Mouse (Mus musculus): ENCODE measurements around the gene Decr2. TPM values are rescaled to one million over a fixed set of nuclear protein-coding genes. Genes with fewer than 3 reads are reported as not detected.
"Not testable (repeated sequence)": the region's sequence is repeated elsewhere in the genome, so short reads cannot be mapped to it uniquely, and the experiment has no call there.

Gene Decr2
- 10 to 100 TPM; 23.8 to 25.0 TPM for total RNA-seq (2021)
- long read RNA-seq, experiment 1, transcript Decr2-201 (9 exons, 2,224 nt) = major isoform, 26 of 28 reads
- long read RNA-seq, experiment 1, partial matches to known transcripts = 1 of 28 reads
- long read RNA-seq, experiment 1, other reads (novel, unspliced or antisense) = 1 of 28 reads
- long read RNA-seq, experiment 2, transcript Decr2-201 (9 exons, 2,224 nt) = major isoform, 41 of 46 reads
- long read RNA-seq, experiment 2, partial matches to known transcripts = 3 of 46 reads
- long read RNA-seq, experiment 2, other reads (novel, unspliced or antisense) = 2 of 46 reads

GRCm38 (mm10) chr17:26089905-26090632 lies at the start of gene Decr2:
Gene Decr2, minus strand, starts transcription at chr17:26090337.
- peak; percentile 80 to 81 for DNase-seq (ENCODE audit: low spot score in 2 of 2)

DNA sequence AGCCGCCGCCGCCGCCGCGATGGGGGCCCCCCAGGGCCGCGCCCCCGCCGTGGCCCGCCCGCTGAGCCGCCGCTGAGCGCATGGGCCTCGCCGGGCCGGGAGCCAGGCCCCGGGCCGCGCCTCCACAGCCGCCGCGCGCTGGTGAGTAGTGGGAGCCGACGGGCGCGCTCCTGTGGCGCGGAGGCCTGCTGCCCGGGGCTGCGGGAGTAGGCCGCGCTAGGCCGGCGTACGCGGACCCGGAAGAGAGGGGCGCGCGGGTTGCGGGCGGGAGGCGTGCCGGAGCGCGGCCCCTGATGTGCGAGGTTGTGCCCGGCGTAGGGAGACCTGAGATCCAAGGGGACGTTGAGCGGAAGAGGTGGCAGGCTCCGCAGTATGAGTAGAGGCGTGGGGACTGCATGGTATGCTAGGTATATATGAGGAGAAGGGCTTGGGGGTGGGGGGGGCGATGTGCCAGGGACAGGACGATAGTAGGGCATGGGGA lies 48.8 kb upstream of the Decr2 start:
- no peak for DNase-seq (ENCODE audit: low spot score in 2 of 2)

- DNase-seq (ENCODE audit: low spot score in 2 of 2) = peak; percentile 86 to 91
Measured at GRCm38 (mm10) chr17:26138239-26138836, 48.2 kb upstream of the Decr2 start, which contains the start of gene Axin1. Gene Axin1, plus strand, starts transcription at chr17:26138688.

- DNase-seq (ENCODE audit: low spot score in 2 of 2) = no peak
Measured at GRCm38 (mm10) chr17:26137751-26138130, 47.6 kb upstream of the Decr2 start.

DNA sequence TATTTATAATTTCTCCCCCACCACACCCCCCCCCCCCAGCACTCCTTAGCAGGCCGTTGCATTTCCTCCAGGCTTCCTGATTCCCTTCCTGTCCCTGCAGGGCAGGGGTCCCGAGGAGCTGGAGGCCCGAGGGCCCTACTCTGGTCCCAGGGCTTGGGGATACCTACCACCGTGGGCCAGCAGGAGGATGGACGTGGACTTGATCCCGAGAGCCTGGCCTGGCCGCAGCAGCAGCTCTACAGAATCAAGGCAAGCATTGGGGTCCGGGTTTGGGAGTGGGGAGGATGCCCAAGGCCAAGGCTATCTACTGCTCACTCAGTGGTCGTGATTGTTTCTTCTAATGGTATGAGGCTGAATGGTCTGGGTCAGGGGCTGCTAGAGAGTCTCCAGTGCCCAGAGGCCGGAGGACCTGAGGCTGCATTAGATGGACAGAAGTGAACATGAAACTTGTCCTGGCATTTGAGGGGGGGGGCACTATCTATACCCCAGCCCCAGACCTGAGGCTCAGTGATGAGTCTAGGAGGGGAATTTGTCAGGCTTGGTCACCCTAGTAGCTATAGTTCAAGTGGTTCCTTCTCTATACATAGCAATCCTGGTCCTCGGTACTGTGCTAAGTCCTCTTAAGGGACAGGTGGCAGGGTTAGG lies 47.1 kb upstream of the Decr2 start:
- no peak for DNase-seq (ENCODE audit: low spot score in 2 of 2)

DNA sequence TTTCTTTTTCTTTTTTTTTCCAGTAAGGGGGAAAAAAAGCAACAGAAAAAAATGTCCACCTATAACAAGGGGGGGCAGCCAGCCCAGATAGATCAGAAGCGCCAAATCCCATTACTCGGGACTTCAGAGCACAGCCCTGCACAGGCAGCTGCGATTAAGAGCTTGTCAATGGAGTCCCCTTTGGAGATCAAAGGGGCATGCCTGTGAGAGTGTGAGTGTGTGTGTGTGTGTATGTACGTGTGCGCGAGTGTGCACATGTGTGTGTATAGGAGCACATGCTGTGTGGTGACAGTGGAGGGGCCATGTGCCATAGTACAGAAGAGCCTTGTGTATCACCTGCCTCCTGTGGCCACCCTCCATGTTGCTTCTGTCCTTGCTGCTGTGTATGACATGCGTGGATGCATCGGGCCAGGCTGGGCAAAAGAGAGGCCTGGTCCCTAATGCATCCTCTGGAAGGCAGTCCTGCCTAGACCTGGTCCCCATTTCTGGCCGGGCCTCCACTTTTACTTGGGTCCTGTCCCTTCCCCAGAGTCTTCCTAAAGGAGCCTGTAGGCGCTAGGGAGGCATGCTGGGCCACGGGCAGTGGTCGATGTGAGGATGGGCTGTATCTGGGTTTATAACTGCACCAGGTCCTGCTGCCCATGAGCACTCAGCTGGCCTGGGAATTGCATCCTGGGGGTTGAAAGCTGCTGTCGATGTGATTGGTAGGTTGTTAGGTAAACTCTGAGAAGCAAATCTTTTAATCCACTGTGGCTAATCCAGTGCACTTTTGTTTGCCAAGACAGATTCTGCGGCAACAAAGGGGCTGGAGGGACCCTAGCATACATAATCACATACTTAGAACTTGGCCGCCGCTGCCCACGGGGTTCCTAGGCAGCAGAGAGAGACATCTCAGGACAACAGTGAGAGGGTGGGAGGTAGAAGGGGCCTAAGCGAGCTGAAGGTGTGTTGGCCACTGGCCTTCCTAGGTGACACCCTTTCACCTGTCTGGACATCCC lies 42.0 kb upstream of the Decr2 start:
- DNase-seq (ENCODE audit: low spot score in 2 of 2) = no peak

- DNase-seq (ENCODE audit: low spot score in 2 of 2) = no peak
Measured at GRCm38 (mm10) chr17:26131062-26131732, 41.1 kb upstream of the Decr2 start.

DNA sequence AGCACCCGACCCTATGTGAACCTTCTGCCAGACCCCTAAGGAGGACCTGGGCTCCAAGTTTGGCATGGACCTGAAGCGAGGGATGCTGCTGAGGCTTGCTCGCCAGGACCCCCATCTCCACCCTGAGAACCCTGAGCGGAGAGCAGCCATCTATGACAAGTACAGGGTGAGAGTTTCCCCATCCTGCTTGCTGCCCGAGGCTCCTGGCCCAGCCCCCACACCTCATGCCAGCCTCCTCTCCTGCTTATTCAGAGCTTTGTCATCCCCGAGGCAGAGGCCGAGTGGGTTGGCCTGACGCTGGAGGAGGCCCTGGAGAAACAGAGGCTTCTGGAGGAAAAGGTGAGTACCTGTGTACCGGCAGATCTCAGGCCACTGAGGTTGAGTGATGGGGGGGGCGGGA lies 35.1 kb upstream of the Decr2 start:
- no peak for DNase-seq (ENCODE audit: low spot score in 2 of 2)

GRCm38 (mm10) chr17:26124560-26124959 lies 34.4 kb upstream of the Decr2 start:
- no peak for DNase-seq (ENCODE audit: low spot score in 2 of 2)

GRCm38 (mm10) chr17:26123267-26123684 lies 33.1 kb upstream of the Decr2 start, which contains the start of gene Mrpl28:
Gene Mrpl28, plus strand, starts transcription at chr17:26123500.
- DNase-seq (ENCODE audit: low spot score in 2 of 2) = peak; percentile 78 to 82

- DNase-seq (ENCODE audit: low spot score in 2 of 2) = no peak
Measured at GRCm38 (mm10) chr17:26122431-26123140, 32.4 kb upstream of the Decr2 start.

- DNase-seq (ENCODE audit: low spot score in 2 of 2) = peak; percentile 39 to 50
Measured at GRCm38 (mm10) chr17:26119766-26120710, 29.9 kb upstream of the Decr2 start.

DNA sequence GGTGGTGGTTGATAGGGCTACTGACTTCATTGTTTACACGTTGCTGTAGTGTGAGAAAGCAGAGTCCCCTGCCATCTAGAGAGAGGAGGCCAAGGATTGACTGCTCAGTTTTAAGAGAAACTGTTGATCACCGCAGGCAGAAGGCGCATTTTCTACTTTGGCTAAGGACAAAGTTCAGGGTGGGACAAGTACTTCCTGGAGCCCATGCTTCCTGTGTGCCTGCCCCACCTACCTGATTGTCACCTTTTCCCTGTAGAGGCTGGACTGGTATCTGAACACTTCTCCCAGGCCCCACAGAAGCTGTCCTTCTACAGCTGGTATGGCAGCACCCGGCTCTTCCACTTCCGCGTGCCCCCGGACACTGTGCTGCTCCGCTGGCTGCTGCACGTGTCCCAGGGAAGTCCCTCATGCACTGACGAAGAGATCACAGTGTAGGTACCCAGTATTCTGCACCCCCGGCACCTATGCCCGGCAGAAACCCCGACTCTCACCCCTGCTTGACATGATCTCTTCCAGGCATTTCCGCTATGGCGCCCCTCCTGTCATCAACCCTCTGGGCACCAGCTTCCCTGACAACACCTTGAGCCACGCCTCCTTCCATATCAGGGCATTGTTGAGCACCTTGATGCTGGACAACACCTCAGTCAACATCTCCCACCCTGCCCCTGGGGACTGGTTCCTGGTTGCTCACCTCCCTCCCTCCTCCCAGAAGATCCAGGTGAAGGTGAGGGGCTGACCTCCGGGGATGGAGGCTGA lies 26.5 kb upstream of the Decr2 start:
- DNase-seq (ENCODE audit: low spot score in 2 of 2) = no peak

GRCm38 (mm10) chr17:26115956-26116487 lies 25.9 kb upstream of the Decr2 start:
- DNase-seq (ENCODE audit: low spot score in 2 of 2) = no peak

- no peak for DNase-seq (ENCODE audit: low spot score in 2 of 2)
Measured at GRCm38 (mm10) chr17:26115205-26115898, 25.2 kb upstream of the Decr2 start.

DNA sequence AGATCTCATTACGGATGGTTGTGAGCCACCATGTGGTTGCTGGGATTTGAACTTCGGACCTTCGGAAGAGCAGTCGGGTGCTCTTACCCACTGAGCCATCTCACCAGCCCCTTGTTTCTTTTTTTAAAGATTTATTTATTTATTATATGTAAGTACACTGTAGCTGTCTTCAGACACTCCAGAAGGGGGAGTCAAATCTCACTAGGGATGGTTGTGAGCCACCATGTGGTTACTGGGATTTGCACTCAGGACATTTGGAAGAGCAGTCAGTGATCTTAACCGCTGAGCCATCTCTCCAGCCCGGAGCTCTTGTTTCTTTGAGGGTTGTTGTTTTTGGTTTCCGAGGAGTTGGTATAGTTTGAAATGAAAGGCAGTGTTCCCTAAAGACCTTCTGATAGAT lies 24.3 kb upstream of the Decr2 start:
- DNase-seq (ENCODE audit: low spot score in 2 of 2) = not testable (repeated sequence)

Data from adrenal gland, adult 18-20 months (tissue).